Mouse (Mus musculus) MEL (cell line): ENCODE measurements around the gene Nup37. TPM values are rescaled to one million over a fixed set of nuclear protein-coding genes. Genes with fewer than 3 reads are reported as not detected.

Source experiments
- DNase-seq: peaks from one replicate; pipeline ENCODE4 v3.0.0; 2011; ENCODE audit warnings: low read depth, low spot score
- H3K27ac ChIP-seq: 2 replicates; pipeline ENCODE4 v1.5.1; 2012; ENCODE audit warnings: low read depth, mild to moderate bottlenecking, control low read depth, low read length, moderate library complexity; ENCODE audit not compliant: control insufficient read depth
- H3K27me3 ChIP-seq, 2 experiments: fragments of 150-350 bp in 1 of 2; sonication (generic) in 1 of 2; 2 replicates each; pipeline ENCODE4 v1.6.1; 2012; ENCODE audit warnings: low read length in 2 of 2, mild to moderate bottlenecking in 2 of 2, improper control_type of control experiment in 1 of 2, moderate library complexity in 1 of 2; ENCODE audit not compliant: insufficient read depth in 2 of 2, control insufficient read depth in 1 of 2
- H3K36me3 ChIP-seq, 2 experiments: 2 replicates each; pipeline ENCODE4 v1.6.1; 2012 to 2014; ENCODE audit warnings: low read length in 2 of 2, improper control_type of control experiment in 1 of 2, inconsistent platforms in 1 of 2, mild to moderate bottlenecking in 1 of 2; ENCODE audit not compliant: insufficient read depth in 2 of 2, control insufficient read depth in 1 of 2
- H3K4me1 ChIP-seq, 2 experiments: fragments of 150-350 bp in 1 of 2; sonication (generic) in 1 of 2; 2 replicates each; pipeline ENCODE4 v1.6.1; 2012; ENCODE audit warnings: low read length in 2 of 2, improper control_type of control experiment in 1 of 2, mild to moderate bottlenecking in 1 of 2; ENCODE audit not compliant: insufficient read depth in 2 of 2, control insufficient read depth in 1 of 2
- H3K4me3 ChIP-seq, 2 experiments: fragments of 150-350 bp in 1 of 2; sonication (generic) in 1 of 2; 2 replicates each; pipeline ENCODE4 v1.5.1; 2012; ENCODE audit warnings: low read depth in 2 of 2, low read length in 2 of 2, mild to moderate bottlenecking in 2 of 2, moderate library complexity in 2 of 2, control low read depth in 1 of 2, improper control_type of control experiment in 1 of 2; ENCODE audit not compliant: control insufficient read depth in 1 of 2, insufficient read depth in 1 of 2
- H3K79me2 ChIP-seq: 2 replicates; pipeline ENCODE4 v1.6.1; 2012; ENCODE audit warnings: mild to moderate bottlenecking, low read length, moderate library complexity; ENCODE audit not compliant: control insufficient read depth, poor library complexity, insufficient read depth
- H3K9ac ChIP-seq: 2 replicates; pipeline ENCODE4 v1.6.1; 2012; ENCODE audit warnings: low read depth, mild to moderate bottlenecking, control low read depth, low read length, moderate library complexity; ENCODE audit not compliant: control insufficient read depth, poor library complexity, severe bottlenecking
- H3K9me3 ChIP-seq: fragments of 150-350 bp; sonication (generic); replicated peaks from 2 replicates; pipeline ENCODE4 v1.6.1; 2012; ENCODE audit warnings: mild to moderate bottlenecking, low read length, improper control_type of control experiment, moderate library complexity; ENCODE audit not compliant: insufficient read depth
- BHLHE40 ChIP-seq: IDR thresholded peaks from 2 replicates; pipeline ENCODE4 v1.6.1; 2012; ENCODE audit warnings: low read depth, mild to moderate bottlenecking, inconsistent platforms, low read length, improper control_type of control experiment, borderline replicate concordance
- CHD1 ChIP-seq: IDR thresholded peaks from 2 replicates; pipeline ENCODE4 v1.6.1; 2012; ENCODE audit warnings: low read depth, mild to moderate bottlenecking, inconsistent platforms, low read length, improper control_type of control experiment
- CHD2 ChIP-seq: IDR thresholded peaks from 2 replicates; pipeline ENCODE4 v1.6.1; 2011; ENCODE audit warnings: low read length, improper control_type of control experiment
- CTCF ChIP-seq, 3 experiments: IDR thresholded peaks in 2 of 3; conservative IDR thresholded peaks in 1 of 3; 2 replicates each; pipeline ENCODE4 v1.5.1; 2011 to 2012; ENCODE audit warnings: low read length in 3 of 3, low read depth in 2 of 3, mild to moderate bottlenecking in 2 of 3, improper control_type of control experiment in 1 of 3, inconsistent platforms in 1 of 3, mixed read lengths in 1 of 3, moderate library complexity in 1 of 3; ENCODE audit not compliant: control insufficient read depth in 1 of 3, insufficient read depth in 1 of 3, poor library complexity in 1 of 3, severe bottlenecking in 1 of 3
- E2F4 ChIP-seq: IDR thresholded peaks from 2 replicates; pipeline ENCODE4 v1.6.1; 2011; ENCODE audit warnings: low read depth, low read length, improper control_type of control experiment, borderline replicate concordance
- EP300 ChIP-seq, 2 experiments: IDR thresholded peaks; 2 replicates each; pipeline ENCODE4 v1.6.1; 2011; ENCODE audit warnings: improper control_type of control experiment in 2 of 2, low read length in 2 of 2, low read depth in 1 of 2, mild to moderate bottlenecking in 1 of 2
- GABPA ChIP-seq: IDR thresholded peaks from 2 replicates; pipeline ENCODE4 v1.6.1; 2012; ENCODE audit warnings: low read depth, mild to moderate bottlenecking, inconsistent platforms, low read length, improper control_type of control experiment, moderate library complexity
- KAT2A ChIP-seq: conservative IDR thresholded peaks from 2 replicates; pipeline ENCODE4 v1.6.1; 2012; ENCODE audit warnings: low read depth, low read length, improper control_type of control experiment, inconsistent platforms
- MYB ChIP-seq: IDR thresholded peaks from 2 replicates; pipeline ENCODE4 v1.6.1; 2011; ENCODE audit warnings: mild to moderate bottlenecking, low read depth, low read length, improper control_type of control experiment
- POLR2AphosphoS2 ChIP-seq: IDR thresholded peaks from 2 replicates; pipeline ENCODE4 v1.6.1; 2011; ENCODE audit warnings: low read length, improper control_type of control experiment
- RAD21 ChIP-seq: IDR thresholded peaks from 2 replicates; pipeline ENCODE4 v1.6.1; 2011; ENCODE audit warnings: mild to moderate bottlenecking, low read depth, low read length, improper control_type of control experiment
- RCOR1 ChIP-seq: IDR thresholded peaks from 2 replicates; pipeline ENCODE4 v1.6.1; 2012; ENCODE audit warnings: low read depth, mild to moderate bottlenecking, inconsistent platforms, low read length, improper control_type of control experiment
- SIN3A ChIP-seq: IDR thresholded peaks from 2 replicates; pipeline ENCODE4 v1.6.1; 2012; ENCODE audit warnings: low read length, improper control_type of control experiment, inconsistent platforms
- SMC3 ChIP-seq: IDR thresholded peaks from 2 replicates; pipeline ENCODE4 v1.6.1; 2011; ENCODE audit warnings: low read depth, low read length, improper control_type of control experiment
- TAL1 ChIP-seq: IDR thresholded peaks from 2 replicates; pipeline ENCODE4 v1.6.1; 2012; ENCODE audit warnings: mild to moderate bottlenecking, inconsistent platforms, low read length, moderate library complexity, mixed read lengths
- TCF12 ChIP-seq: IDR thresholded peaks from 2 replicates; pipeline ENCODE4 v1.6.1; 2014; ENCODE audit warnings: low read depth, mild to moderate bottlenecking, inconsistent platforms, low read length, improper control_type of control experiment, moderate library complexity
- UBTF ChIP-seq: IDR thresholded peaks from 2 replicates; pipeline ENCODE4 v1.6.1; 2012; ENCODE audit warnings: low read depth, mild to moderate bottlenecking, inconsistent platforms, low read length, improper control_type of control experiment, moderate library complexity, borderline replicate concordance; ENCODE audit not compliant: insufficient read depth
- USF1 ChIP-seq: IDR thresholded peaks from 2 replicates; pipeline ENCODE4 v1.6.1; 2014; ENCODE audit warnings: low read depth, mild to moderate bottlenecking, inconsistent platforms, low read length, improper control_type of control experiment, moderate library complexity
- USF2 ChIP-seq, 2 experiments: IDR thresholded peaks; 2 replicates each; pipeline ENCODE4 v1.6.1; 2011 to 2012; ENCODE audit warnings: improper control_type of control experiment in 2 of 2, low read length in 2 of 2, borderline replicate concordance in 1 of 2, inconsistent platforms in 1 of 2, low read depth in 1 of 2, mild to moderate bottlenecking in 1 of 2; ENCODE audit not compliant: insufficient read depth in 1 of 2
- ZC3H11A ChIP-seq: IDR thresholded peaks from 2 replicates; pipeline ENCODE4 v1.6.1; 2012; ENCODE audit warnings: low read depth, mild to moderate bottlenecking, inconsistent platforms, low read length, improper control_type of control experiment
- ZNF384 ChIP-seq: IDR thresholded peaks from 2 replicates; pipeline ENCODE4 v1.6.1; 2012; ENCODE audit warnings: low read depth, mild to moderate bottlenecking, inconsistent platforms, low read length, improper control_type of control experiment
- polyA plus RNA-seq, 2 experiments: library from polyadenylated mRNA; stranded (reverse) in 1 of 2; unstranded in 1 of 2; fragments of >175 nt in 1 of 2; fragments of >200 nt in 1 of 2; gene quantifications; 2 replicates each; pipeline versions ENCODE4 v1.2.1 to v1.2.4; 2012; ENCODE audit warnings: low replicate concordance in 2 of 2, low read depth in 1 of 2; ENCODE audit not compliant: insufficient read length in 2 of 2, insufficient read depth in 1 of 2, missing spikeins in 1 of 2
- total RNA-seq: library from RNA; depleted of rRNA; stranded (reverse); fragments of 300-350 nt; gene quantifications from 2 replicates; pipeline ENCODE4 v1.2.3, GENCODE M21; 2012

Nup37 gene
- total and polyA plus RNA-seq, 3 experiments, result 85.4 to 193 (median 118) TPM

- H3K36me3 ChIP-seq, result peaks cover 0 to 34% of the 10 kb centered on the region in 2 experiments; a peak in 2 of 4 replicates
- no peaks in the 10 kb centered on the region for H3K9me3 ChIP-seq
These were observed 15.9 kb downstream of the Nup37 start for GRCm38 (mm10) chr10:88162676-88163075.

GRCm38 (mm10) chr10:88166158-88166557, 19.4 kb downstream of the Nup37 start:
- H3K27me3 ChIP-seq, result no peaks in the 10 kb centered on the region
- no peaks in the 10 kb centered on the region for H3K9me3 ChIP-seq
- no peak for TF ChIP-seq USF2 (IDR thresholded peaks at IDR 0.05; ENCODE audit: borderline replicate concordance in 1 of 2, insufficient read depth in 1 of 2, low read depth in 1 of 2, low read length in 2 of 2)
- TF ChIP-seq SIN3A, result no peak
- peak; percentile 24 to 43 (median 30); a peak in 5 of 6 replicates for TF ChIP-seq CTCF (IDR thresholded peaks at IDR 0.05 in 2 of 3, conservative IDR thresholded peaks at IDR 0.05 in 1 of 3; ENCODE audit: control insufficient read depth in 1 of 3, insufficient read depth in 1 of 3, low read depth in 2 of 3, low read length in 3 of 3, poor library complexity in 1 of 3, severe bottlenecking in 1 of 3)
- peak; percentile 15 for TF ChIP-seq RAD21
- TF ChIP-seq ZC3H11A, result no peak
- TF ChIP-seq SMC3, result peak; percentile 32
- no peak for TF ChIP-seq BHLHE40
- no peak overlapping the region for H3K9ac ChIP-seq
- peaks cover 0 to 27% of the 10 kb centered on the region in 2 experiments; a peak in 2 of 4 replicates for H3K36me3 ChIP-seq
- DNase-seq, result peak; percentile 65
- H3K4me1 ChIP-seq, result no peaks in the 10 kb centered on the region
- H3K79me2 ChIP-seq, result no peaks in the 10 kb centered on the region; the same call in 1 of the 2 replicates
- H3K4me3 ChIP-seq, result no peak overlapping the region
- no peak overlapping the region for H3K27ac ChIP-seq

More at GRCm38 (mm10) chr10:88162676-88163075, 15.9 kb downstream of the Nup37 start:
- H3K4me3 ChIP-seq, result no peak overlapping the region
- DNase-seq, result no peak
- no peak overlapping the region for H3K27ac ChIP-seq
- no peaks in the 10 kb centered on the region; the same call in 1 of the 2 replicates for H3K79me2 ChIP-seq
- no peaks in the 10 kb centered on the region for H3K27me3 ChIP-seq
- TF ChIP-seq CHD2 (no peak), ZNF384 (no peak), RCOR1 (no peak), TCF12 (no peak), SIN3A (no peak), KAT2A (no peak), EP300 (IDR thresholded peaks at IDR 0.05; ENCODE audit: low read depth in 1 of 2, low read length in 2 of 2) (no peak), ZC3H11A (no peak), TAL1 (no peak), POLR2AphosphoS2 (no peak), USF1 (no peak), CHD1 (no peak), GABPA (no peak), MYB (no peak), E2F4 (no peak), UBTF (no peak)
- TF ChIP-seq, all 39 proteins: peak for 0
- H3K4me1 ChIP-seq, result no peaks in the 10 kb centered on the region
- H3K9ac ChIP-seq, result no peak overlapping the region
